Mouse (Mus musculus): ENCODE measurements at regions not wholly inside any gene's neighbourhood (a gene's known extent, or its start where the extent isn't known, plus 50 kb on each side); places are given as distances from the start of the nearest gene placed in this dataset.

DNA sequence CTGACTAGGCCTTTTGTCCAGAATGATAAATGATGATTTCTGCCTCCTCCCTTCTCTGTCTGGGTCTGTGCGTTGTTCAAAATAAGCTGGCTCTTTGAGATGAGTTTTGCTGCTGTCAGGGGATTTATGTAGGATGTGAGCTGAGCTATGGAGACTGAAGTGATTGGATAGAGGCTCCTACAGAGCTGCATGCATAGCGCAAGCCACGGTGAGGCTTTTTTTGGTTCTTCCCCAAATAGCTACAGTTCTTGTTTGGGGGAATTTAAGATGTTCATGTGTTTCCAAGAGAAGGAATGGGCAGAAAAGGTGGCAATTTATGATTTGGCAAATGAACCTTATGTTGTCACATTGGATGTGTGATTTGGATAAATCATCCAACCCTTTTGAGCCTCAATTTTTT, 170.8 kb upstream of the H2al1n start:
- Histone ChIP-seq H3K9ac (ENCODE audit: low read depth, low read length) (no peak overlapping the region), H3K27ac (ENCODE audit: low read length) (no peak overlapping the region), H3K27me3 (replicated peaks; ENCODE audit: control insufficient read depth, insufficient read depth, low read length) (no peaks in the 10 kb centered on the region), H3K4me3 (ENCODE audit: low read length) (no peak overlapping the region), H3K4me2 (ENCODE audit: low read depth, low read length) (no peak overlapping the region), H3K36me3 (ENCODE audit: control insufficient read depth, insufficient read depth, low read length) (no peaks in the 10 kb centered on the region), H3K4me1 (ENCODE audit: control insufficient read depth, insufficient read depth, low read length) (no peaks in the 10 kb centered on the region), H3K9me3 (ENCODE audit: control insufficient read depth, low read length) (no peaks in the 10 kb centered on the region)
- WGBS: 78% methylated on average over 3 of the region's 3 CpGs
- ATAC-seq: no peak

DNA sequence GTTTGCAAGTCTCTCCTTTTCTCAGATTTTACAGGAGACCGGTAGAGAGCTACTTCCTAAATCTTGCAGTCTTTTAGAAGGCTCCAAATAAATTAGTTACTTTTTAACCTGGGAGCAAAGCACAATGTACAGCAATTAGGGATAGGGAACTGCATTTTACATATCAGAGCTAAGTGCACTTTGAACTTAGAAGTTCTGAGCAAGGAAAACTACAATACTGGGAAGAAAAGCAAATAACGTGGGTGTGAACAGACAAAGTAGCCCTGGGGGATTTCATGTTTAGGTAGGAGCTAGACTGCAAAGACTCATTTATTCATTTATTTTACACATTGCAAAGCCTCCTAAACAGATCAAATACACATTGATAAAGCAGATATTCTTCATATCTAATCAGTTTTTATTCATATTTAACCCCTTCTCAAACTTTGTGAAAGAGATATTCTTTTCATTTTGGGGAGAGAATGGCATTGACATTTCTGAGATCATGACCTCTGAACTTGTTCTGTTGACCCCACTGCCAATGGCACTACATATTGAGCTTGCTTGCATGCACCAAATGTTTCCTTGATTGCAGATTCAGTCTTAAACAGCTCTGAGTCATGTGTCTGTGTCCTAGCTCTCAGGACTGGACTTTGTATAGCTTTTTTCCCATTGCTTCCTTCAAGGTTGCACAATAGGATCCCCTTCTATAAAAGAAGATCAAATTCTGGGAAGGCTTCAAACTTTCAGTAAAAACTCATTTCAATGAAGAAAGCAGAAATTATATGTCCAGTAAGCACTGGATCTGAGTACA, 146.8 kb upstream of the Cask start:
- Histone ChIP-seq H3K27me3 (replicated peaks; ENCODE audit: control insufficient read depth, insufficient read depth, low read length) (no peaks in the 10 kb centered on the region), H3K27ac (ENCODE audit: low read length) (no peak overlapping the region), H3K9ac (ENCODE audit: low read depth, low read length) (no peak overlapping the region), H3K9me3 (ENCODE audit: control insufficient read depth, low read length) (no peaks in the 10 kb centered on the region), H3K4me3 (ENCODE audit: low read length) (no peak overlapping the region), H3K4me2 (ENCODE audit: low read depth, low read length) (no peak overlapping the region), H3K4me1 (ENCODE audit: control insufficient read depth, insufficient read depth, low read length) (no peaks in the 10 kb centered on the region), H3K36me3 (ENCODE audit: control insufficient read depth, insufficient read depth, low read length) (no peaks in the 10 kb centered on the region)
- peak; percentile 97 for ATAC-seq
- WGBS: 62% methylated on average over 2 of the region's 2 CpGs

DNA sequence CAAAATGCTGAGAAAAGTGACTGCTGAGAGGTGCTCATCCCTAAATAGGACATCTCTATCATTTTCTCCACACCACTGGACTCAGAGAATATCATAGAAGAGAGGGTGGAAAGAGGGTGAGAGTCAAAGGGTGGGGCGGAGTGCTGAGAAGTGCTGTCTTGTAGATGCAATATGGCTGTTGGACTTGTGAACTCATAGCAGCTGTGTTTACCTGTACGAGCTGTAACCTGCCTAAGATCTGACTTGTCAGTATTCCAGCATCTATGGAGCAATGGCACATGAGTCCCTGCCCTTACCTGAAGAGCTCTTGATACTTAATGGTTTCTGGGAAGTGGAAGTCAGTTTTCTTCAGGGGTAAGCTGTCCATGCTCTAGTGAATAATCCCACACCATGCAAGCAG, 127.8 kb upstream of the Cask start:
- H3K27me3 ChIP-seq (replicated peaks; ENCODE audit: control insufficient read depth, insufficient read depth, low read length): no peaks in the 10 kb centered on the region

More for the DNA sequence above, 127.8 kb upstream of the Cask start:
- H3K9ac ChIP-seq (ENCODE audit: low read depth, low read length): no peak overlapping the region
- no peak overlapping the region for H3K4me3 ChIP-seq (ENCODE audit: low read length)
- no peaks in the 10 kb centered on the region for H3K9me3 ChIP-seq (ENCODE audit: control insufficient read depth, low read length)
- no peaks in the 10 kb centered on the region for H3K4me1 ChIP-seq (ENCODE audit: control insufficient read depth, insufficient read depth, low read length)
- ATAC-seq: peak; percentile 59; the same call in 1 of the 2 replicates
- no peak overlapping the region for H3K4me2 ChIP-seq (ENCODE audit: low read depth, low read length)
- H3K36me3 ChIP-seq (ENCODE audit: control insufficient read depth, insufficient read depth, low read length): no peaks in the 10 kb centered on the region
- no peak overlapping the region for H3K27ac ChIP-seq (ENCODE audit: low read length)
- WGBS: 83% methylated on average over 2 of the region's 2 CpGs

Measured in intestine, embryonic 16.5 days (tissue).